Mouse (Mus musculus): ENCODE results near the gene Reln. TPM values are rescaled to one million over a fixed set of nuclear protein-coding genes. Genes with fewer than 3 reads are reported as not detected.

Gene Reln
- polyA plus RNA-seq, 1 experiment, result 45.6 TPM

GRCm38 (mm10) chr5:21961796-21962195 lies 382.7 kb downstream of the Reln start:
- TF ChIP-seq CTCF (IDR thresholded peaks at IDR 0.05; ENCODE audit: extremely low read depth, insufficient read depth, low read length) (no peak), POLR2A (IDR thresholded peaks at IDR 0.05; ENCODE audit: extremely low read depth, insufficient read depth, low read length) (no peak)
- Histone ChIP-seq H3K4me1 (ENCODE audit: control insufficient read depth, insufficient read depth, low read length) (no peaks in the 10 kb centered on the region; the same call in 1 of the 2 replicates), H3K27ac (ENCODE audit: insufficient read depth, low read length) (no peak overlapping the region), H3K4me3 (ENCODE audit: insufficient read depth, low read length) (no peak overlapping the region)

- Histone ChIP-seq H3K4me3 (ENCODE audit: insufficient read depth, low read length) (no peak overlapping the region), H3K4me1 (ENCODE audit: control insufficient read depth, insufficient read depth, low read length) (no peaks in the 10 kb centered on the region; the same call in 1 of the 2 replicates), H3K27ac (ENCODE audit: insufficient read depth, low read length) (no peak overlapping the region)
- TF ChIP-seq POLR2A (IDR thresholded peaks at IDR 0.05; ENCODE audit: extremely low read depth, insufficient read depth, low read length) (no peak), CTCF (IDR thresholded peaks at IDR 0.05; ENCODE audit: extremely low read depth, insufficient read depth, low read length) (no peak)
These were observed 384.4 kb downstream of the Reln start for GRCm38 (mm10) chr5:21960151-21960550.

GRCm38 (mm10) chr5:21957586-21957985 lies 386.9 kb downstream of the Reln start:
- H3K27ac ChIP-seq (ENCODE audit: insufficient read depth, low read length), result no peak overlapping the region
- H3K4me1 ChIP-seq (ENCODE audit: control insufficient read depth, insufficient read depth, low read length), result no peaks in the 10 kb centered on the region; the same call in 1 of the 2 replicates
- no peak overlapping the region for H3K4me3 ChIP-seq (ENCODE audit: insufficient read depth, low read length)
- no peak for TF ChIP-seq POLR2A (IDR thresholded peaks at IDR 0.05; ENCODE audit: extremely low read depth, insufficient read depth, low read length)
- TF ChIP-seq CTCF (IDR thresholded peaks at IDR 0.05; ENCODE audit: extremely low read depth, insufficient read depth, low read length), result no peak

GRCm38 (mm10) chr5:21957061-21957460 lies 387.4 kb downstream of the Reln start:
- TF ChIP-seq CTCF (IDR thresholded peaks at IDR 0.05; ENCODE audit: extremely low read depth, insufficient read depth, low read length) (no peak), POLR2A (IDR thresholded peaks at IDR 0.05; ENCODE audit: extremely low read depth, insufficient read depth, low read length) (no peak)
- Histone ChIP-seq H3K27ac (ENCODE audit: insufficient read depth, low read length) (no peak overlapping the region), H3K4me1 (ENCODE audit: control insufficient read depth, insufficient read depth, low read length) (no peaks in the 10 kb centered on the region; the same call in 1 of the 2 replicates), H3K4me3 (ENCODE audit: insufficient read depth, low read length) (no peak overlapping the region)

GRCm38 (mm10) chr5:21949507-21949897 lies 395.0 kb downstream of the Reln start:
- Histone ChIP-seq H3K27ac (ENCODE audit: insufficient read depth, low read length) (no peak overlapping the region), H3K4me1 (ENCODE audit: control insufficient read depth, insufficient read depth, low read length) (0 out of 2 replicates have a peak, but pooled peaks cover 1% of the 10 kb centered on the region)

GRCm38 (mm10) chr5:21948736-21949506 lies 395.6 kb downstream of the Reln start:
- Histone ChIP-seq H3K4me1 (ENCODE audit: control insufficient read depth, insufficient read depth, low read length) (0 out of 2 replicates have a peak, but pooled peaks cover 1% of the 10 kb centered on the region), H3K27ac (ENCODE audit: insufficient read depth, low read length) (no peak overlapping the region), H3K4me3 (ENCODE audit: insufficient read depth, low read length) (no peak overlapping the region)
- TF ChIP-seq CTCF (IDR thresholded peaks at IDR 0.05; ENCODE audit: extremely low read depth, insufficient read depth, low read length) (no peak), POLR2A (IDR thresholded peaks at IDR 0.05; ENCODE audit: extremely low read depth, insufficient read depth, low read length) (no peak)

More at GRCm38 (mm10) chr5:21949507-21949897, 395.0 kb downstream of the Reln start:
- TF ChIP-seq CTCF (IDR thresholded peaks at IDR 0.05; ENCODE audit: extremely low read depth, insufficient read depth, low read length) (no peak), POLR2A (IDR thresholded peaks at IDR 0.05; ENCODE audit: extremely low read depth, insufficient read depth, low read length) (no peak)
- H3K4me3 ChIP-seq (ENCODE audit: insufficient read depth, low read length), result no peak overlapping the region

- H3K4me1 ChIP-seq (ENCODE audit: control insufficient read depth, insufficient read depth, low read length), result 0 out of 2 replicates have a peak, but pooled peaks cover 1% of the 10 kb centered on the region
- no peak overlapping the region for H3K27ac ChIP-seq (ENCODE audit: insufficient read depth, low read length)
- H3K4me3 ChIP-seq (ENCODE audit: insufficient read depth, low read length), result no peak overlapping the region
- no peak for TF ChIP-seq CTCF (IDR thresholded peaks at IDR 0.05; ENCODE audit: extremely low read depth, insufficient read depth, low read length)
- no peak for TF ChIP-seq POLR2A (IDR thresholded peaks at IDR 0.05; ENCODE audit: extremely low read depth, insufficient read depth, low read length)
These were observed 396.7 kb downstream of the Reln start for GRCm38 (mm10) chr5:21947610-21948381.

- TF ChIP-seq POLR2A (IDR thresholded peaks at IDR 0.05; ENCODE audit: extremely low read depth, insufficient read depth, low read length), result no peak
- TF ChIP-seq CTCF (IDR thresholded peaks at IDR 0.05; ENCODE audit: extremely low read depth, insufficient read depth, low read length), result no peak
These were observed 399.9 kb downstream of the Reln start for GRCm38 (mm10) chr5:21944579-21944978.

GRCm38 (mm10) chr5:21939405-21939804 lies 405.1 kb downstream of the Reln start:
- H3K4me1 ChIP-seq (ENCODE audit: control insufficient read depth, insufficient read depth, low read length), result no peaks in the 10 kb centered on the region
- no peak for TF ChIP-seq CTCF (IDR thresholded peaks at IDR 0.05; ENCODE audit: extremely low read depth, insufficient read depth, low read length)
- no peak for TF ChIP-seq POLR2A (IDR thresholded peaks at IDR 0.05; ENCODE audit: extremely low read depth, insufficient read depth, low read length)
- H3K27ac ChIP-seq (ENCODE audit: insufficient read depth, low read length), result no peak overlapping the region

More at GRCm38 (mm10) chr5:21944579-21944978, 399.9 kb downstream of the Reln start:
- Histone ChIP-seq H3K4me3 (ENCODE audit: insufficient read depth, low read length) (no peak overlapping the region), H3K27ac (ENCODE audit: insufficient read depth, low read length) (no peak overlapping the region), H3K4me1 (ENCODE audit: control insufficient read depth, insufficient read depth, low read length) (0 out of 2 replicates have a peak, but pooled peaks cover 1% of the 10 kb centered on the region)

More at GRCm38 (mm10) chr5:21939405-21939804, 405.1 kb downstream of the Reln start:
- no peak overlapping the region for H3K4me3 ChIP-seq (ENCODE audit: insufficient read depth, low read length)
